Mouse (Mus musculus) layer of hippocampus, postnatal 14 days (tissue): ENCODE measurements around the gene Aff3. TPM values are rescaled to one million over a fixed set of nuclear protein-coding genes. Genes with fewer than 3 reads are reported as not detected.

Experiments
- DNase-seq, 2 experiments: peaks; one replicate each; pipeline ENCODE4 v3.0.0; 2021 to 2022; ENCODE audit warnings: low spot score in 2 of 2, mixed read lengths in 1 of 2
- total RNA-seq, 2 experiments: library from RNA; stranded (reverse); gene quantifications; 2 replicates each; pipeline ENCODE4 v1.2.3; 2021

Gene Aff3
- total RNA-seq, 2 experiments from 2014 or later = 91.4 to 99.9 TPM

GRCm38 (mm10) chr1:38497576-38497975, 167.2 kb downstream of the Aff3 start:
- DNase-seq = no peak

DNA sequence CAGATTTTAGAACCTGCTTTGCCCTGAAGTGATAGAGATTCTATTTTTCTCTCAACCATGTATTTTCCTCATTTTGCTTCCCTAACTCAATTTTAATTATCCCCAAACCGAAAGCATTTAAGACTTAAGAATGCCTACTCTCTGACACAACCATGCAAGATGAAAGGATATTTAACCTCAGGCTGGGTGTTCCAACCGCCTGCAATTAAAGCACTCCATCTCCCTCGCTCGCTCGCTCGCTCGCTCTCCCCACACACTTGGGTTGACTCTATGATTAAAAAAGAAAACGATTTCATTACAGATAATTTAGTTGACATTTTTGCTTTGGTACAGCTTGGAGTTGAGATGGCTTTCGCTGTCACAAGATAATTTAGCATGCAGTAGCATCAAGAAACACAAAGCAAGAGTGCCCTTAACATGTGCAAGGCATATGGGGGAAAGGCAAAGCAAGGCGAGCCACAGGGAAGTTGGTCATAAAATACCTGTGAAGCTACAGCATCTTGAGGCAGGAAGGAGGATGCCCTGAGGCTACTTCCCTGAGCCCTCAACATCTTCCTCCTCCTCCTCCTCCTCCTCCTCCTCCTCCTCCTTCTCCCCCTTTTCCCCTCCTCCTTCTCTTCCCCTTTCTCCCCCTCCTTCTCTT, 167.7 kb downstream of the Aff3 start:
- no peak for DNase-seq

DNA sequence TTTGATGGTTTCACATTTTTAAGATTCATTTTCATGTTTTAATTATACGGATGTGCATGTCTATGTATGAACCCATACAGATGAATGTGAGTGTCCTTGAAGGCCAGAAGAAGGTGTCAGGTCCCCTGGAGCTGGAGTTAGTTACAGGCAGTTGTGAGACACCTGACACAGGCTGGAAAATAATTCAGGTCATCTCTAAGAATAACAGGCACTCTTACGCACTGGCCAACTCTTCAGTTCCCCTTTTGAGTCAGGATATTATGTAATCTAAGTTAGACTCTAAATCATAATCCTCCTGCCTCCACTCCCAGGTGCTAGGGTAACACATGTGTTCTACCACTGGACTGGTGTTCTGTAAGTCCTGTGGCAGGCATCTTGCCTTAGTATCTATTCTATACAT, 169.5 kb downstream of the Aff3 start:
- DNase-seq = no peak

- no peak for DNase-seq
Observed at GRCm38 (mm10) chr1:38489733-38490132, 175.0 kb downstream of the Aff3 start.

DNA sequence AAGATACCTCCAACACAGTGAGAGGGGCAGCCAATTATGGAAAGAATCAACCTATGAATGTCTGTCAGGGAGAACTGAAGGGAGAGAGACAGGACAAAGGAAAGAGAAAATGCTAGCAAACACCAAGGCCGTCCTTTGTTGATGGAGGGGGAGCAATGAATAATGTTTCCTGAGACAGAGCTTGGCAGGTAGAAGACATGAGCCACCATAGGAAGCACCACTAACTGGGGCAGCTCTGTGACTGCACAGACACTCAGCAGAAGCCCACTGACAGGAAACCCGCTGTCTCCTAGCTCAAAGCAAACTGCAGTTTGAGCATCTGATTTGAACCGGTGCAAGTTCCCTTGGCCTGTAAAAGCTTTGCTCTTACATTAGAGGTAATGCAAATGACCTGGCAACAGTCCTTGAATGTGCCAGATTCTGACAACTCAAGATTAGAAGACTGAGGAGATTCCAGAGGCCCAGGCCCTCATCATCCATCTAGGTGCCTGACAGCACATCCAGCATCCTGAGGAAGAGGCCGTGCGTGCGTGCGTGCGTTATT, 176.0 kb downstream of the Aff3 start:
- DNase-seq = no peak

GRCm38 (mm10) chr1:38487884-38488283, 176.9 kb downstream of the Aff3 start:
- DNase-seq = no peak

DNA sequence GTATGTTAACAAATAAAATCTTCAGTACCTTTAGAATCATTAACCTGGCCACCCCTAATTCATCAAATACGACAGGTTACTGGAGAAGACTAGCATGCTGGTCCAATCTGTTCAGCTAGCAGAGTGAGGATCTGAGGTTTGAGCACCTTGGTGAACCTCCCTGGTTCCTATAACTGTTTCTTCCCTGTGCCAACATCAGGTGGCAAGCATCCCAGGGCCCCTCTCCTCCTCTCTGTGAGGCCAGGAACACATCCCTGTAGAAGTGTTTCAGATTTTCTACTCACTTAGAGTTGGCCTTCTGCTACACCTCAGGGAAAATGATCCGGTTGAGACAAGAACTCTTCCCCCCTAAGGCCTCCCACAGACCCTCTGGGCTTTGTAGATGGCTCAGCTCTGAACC, 181.6 kb downstream of the Aff3 start:
- DNase-seq = no peak

- peak in 1 of 2 experiments; percentile 13 for DNase-seq
Observed at GRCm38 (mm10) chr1:38478246-38478743, 186.5 kb downstream of the Aff3 start.

GRCm38 (mm10) chr1:38470817-38471216, 193.9 kb downstream of the Aff3 start:
- no peak for DNase-seq

GRCm38 (mm10) chr1:38470166-38470565, 194.6 kb downstream of the Aff3 start:
- DNase-seq = no peak

GRCm38 (mm10) chr1:38467305-38468083, 197.3 kb downstream of the Aff3 start:
- DNase-seq = no peak

GRCm38 (mm10) chr1:38456719-38457269, 208.0 kb downstream of the Aff3 start:
- DNase-seq = no peak

DNA sequence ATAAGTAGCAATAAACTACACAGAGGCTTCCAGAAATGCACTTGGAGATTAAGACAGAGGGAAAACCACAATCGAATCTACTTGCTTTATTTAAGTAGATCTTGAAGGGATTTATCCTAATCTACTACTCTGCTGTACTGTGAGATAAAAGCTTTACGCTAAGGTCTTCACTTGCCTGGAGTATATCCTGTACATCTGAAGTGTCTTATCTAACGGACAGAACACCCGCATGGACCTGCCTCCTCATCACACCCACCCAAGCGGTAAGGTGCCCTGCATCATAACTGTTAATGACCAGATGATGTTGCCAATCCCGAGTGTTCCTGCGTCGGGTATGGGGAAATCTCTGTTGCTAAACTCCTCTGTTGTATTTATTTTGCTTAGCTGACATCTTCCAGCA, 209.8 kb downstream of the Aff3 start:
- no peak for DNase-seq

DNA sequence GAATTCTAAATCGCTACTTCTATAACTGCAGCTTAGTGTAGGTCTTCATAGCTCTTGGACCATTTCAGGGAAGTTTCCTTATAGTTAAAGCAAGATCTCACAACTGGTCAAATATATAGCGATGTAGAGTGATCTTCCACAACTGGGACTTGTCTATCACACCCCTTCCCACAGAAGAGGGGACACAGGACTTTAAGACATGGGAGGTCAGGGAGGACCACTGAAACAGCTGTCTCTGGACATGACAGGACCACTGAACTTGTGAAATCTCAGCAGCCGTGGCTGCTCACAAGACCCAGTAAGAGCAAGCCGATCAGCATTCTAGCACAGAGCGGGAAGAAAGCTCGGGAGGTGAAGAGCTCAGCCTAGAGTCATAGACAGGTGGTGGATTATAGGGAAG, 213.4 kb downstream of the Aff3 start:
- DNase-seq = no peak

- DNase-seq = peak; percentile 78 to 91
Observed at GRCm38 (mm10) chr1:38450677-38451076, 214.1 kb downstream of the Aff3 start.

- DNase-seq = no peak
Observed at GRCm38 (mm10) chr1:38449816-38450478, 214.8 kb downstream of the Aff3 start.

- DNase-seq = no peak
Observed at GRCm38 (mm10) chr1:38448854-38449253, 215.9 kb downstream of the Aff3 start.

- no peak for DNase-seq
Observed at GRCm38 (mm10) chr1:38447581-38447980, 217.2 kb downstream of the Aff3 start.

GRCm38 (mm10) chr1:38446152-38446820, 218.5 kb downstream of the Aff3 start:
- no peak for DNase-seq

- DNase-seq = no peak
Observed at GRCm38 (mm10) chr1:38442887-38443286, 221.9 kb downstream of the Aff3 start.

GRCm38 (mm10) chr1:38442479-38442878, 222.3 kb downstream of the Aff3 start:
- no peak for DNase-seq
